Mouse (Mus musculus) small intestine, adult 2 months (tissue): ENCODE measurements around the gene Vps45. TPM values are rescaled to one million over a fixed set of nuclear protein-coding genes. Genes with fewer than 3 reads are reported as not detected.

Experiments
- H3K27ac ChIP-seq: fragments of 200-500 bp; 2 replicates; pipeline ENCODE4 v1.5.1; 2012; ENCODE audit warnings: low read depth, low read length, control low read depth, inconsistent platforms; ENCODE audit not compliant: insufficient read depth
- H3K27me3 ChIP-seq: fragments of 200-500 bp; 2 replicates; pipeline ENCODE4 v1.6.1; 2012; ENCODE audit warnings: mild to moderate bottlenecking, moderate library complexity, low read length, inconsistent platforms; ENCODE audit not compliant: control insufficient read depth, insufficient read depth
- H3K36me3 ChIP-seq: fragments of 200-500 bp; 2 replicates; pipeline ENCODE4 v1.6.1; 2012; ENCODE audit warnings: mild to moderate bottlenecking, low read length, control low read depth, inconsistent platforms; ENCODE audit not compliant: control insufficient read depth, insufficient read depth
- H3K4me1 ChIP-seq: fragments of 200-500 bp; 2 replicates; pipeline ENCODE4 v1.6.1; 2012; ENCODE audit warnings: low read length, inconsistent platforms, mixed read lengths; ENCODE audit not compliant: control insufficient read depth, insufficient read depth, insufficient read length
- H3K4me3 ChIP-seq: fragments of 200-500 bp; 2 replicates; pipeline ENCODE4 v1.5.1; 2012; ENCODE audit warnings: low read depth, mild to moderate bottlenecking, control low read depth, inconsistent platforms, low read length, moderate library complexity
- CTCF ChIP-seq: fragments of 200-500 bp; IDR thresholded peaks from 2 replicates; pipeline ENCODE4 v1.5.1; 2012; ENCODE audit warnings: low read depth, mild to moderate bottlenecking, control low read depth, inconsistent platforms, low read length, moderate library complexity, mixed read lengths; ENCODE audit not compliant: insufficient replicate concordance, insufficient read length; ENCODE audit errors: extremely low read depth
- POLR2A ChIP-seq: fragments of 200-500 bp; IDR thresholded peaks from 2 replicates; pipeline ENCODE4 v1.6.1; 2012; ENCODE audit warnings: low read depth, mild to moderate bottlenecking, control low read depth, inconsistent platforms, low read length, moderate library complexity
- WGBS: fragments of 180-500 bp; shearing (Covaris S2); methylation state at CpG from one replicate; pipeline ENCODE4 v1.1.7; 2018; 5-methylcytosine and 5-hydroxymethylcytosine counted together
- polyA plus RNA-seq: library from polyadenylated mRNA; depleted of rRNA; stranded (reverse); fragments of >200 nt; gene quantifications from 2 replicates; pipeline ENCODE4 v1.2.3, GENCODE M21; 2012

The Vps45 gene
- polyA plus RNA-seq, 1 experiment, result 2.5 TPM

GRCm38 (mm10) chr3:96078711-96079110 is 20.4 kb upstream of the Vps45 start:
- Histone ChIP-seq H3K36me3 (no peaks in the 10 kb centered on the region), H3K27ac (no peak overlapping the region), H3K4me1 (peaks cover 7% of the 10 kb centered on the region; the same call in 1 of the 2 replicates), H3K27me3 (no peaks in the 10 kb centered on the region), H3K4me3 (no peak overlapping the region)
- no peak for TF ChIP-seq POLR2A
- TF ChIP-seq CTCF, result no peak
- 13% methylated on average over 3 of the region's 3 CpGs for WGBS

GRCm38 (mm10) chr3:96078066-96078465 is 19.8 kb upstream of the Vps45 start:
- Histone ChIP-seq H3K4me1 (peaks cover 7% of the 10 kb centered on the region; the same call in 1 of the 2 replicates), H3K27me3 (no peaks in the 10 kb centered on the region), H3K27ac (no peak overlapping the region), H3K4me3 (no peak overlapping the region), H3K36me3 (no peaks in the 10 kb centered on the region)
- 76% methylated on average over 6 of the region's 6 CpGs for WGBS
- no peak for TF ChIP-seq CTCF
- no peak for TF ChIP-seq POLR2A

GRCm38 (mm10) chr3:96072921-96073486 is 14.7 kb upstream of the Vps45 start:
- H3K4me1 ChIP-seq, result no peaks in the 10 kb centered on the region
- H3K27ac ChIP-seq, result no peak overlapping the region
- H3K36me3 ChIP-seq, result no peaks in the 10 kb centered on the region
- H3K27me3 ChIP-seq, result no peaks in the 10 kb centered on the region
- no peak overlapping the region for H3K4me3 ChIP-seq
- 74% methylated on average over 12 of the region's 12 CpGs for WGBS
- no peak for TF ChIP-seq CTCF
- no peak for TF ChIP-seq POLR2A

GRCm38 (mm10) chr3:96070241-96070640 is 12.0 kb upstream of the Vps45 start:
- Histone ChIP-seq H3K27me3 (no peaks in the 10 kb centered on the region), H3K27ac (no peak overlapping the region), H3K36me3 (no peaks in the 10 kb centered on the region), H3K4me3 (no peak overlapping the region), H3K4me1 (no peaks in the 10 kb centered on the region)
- 75% methylated on average over 4 of the region's 4 CpGs for WGBS
- TF ChIP-seq POLR2A (no peak), CTCF (no peak)

GRCm38 (mm10) chr3:96069542-96069941 is 11.3 kb upstream of the Vps45 start:
- Histone ChIP-seq H3K4me1 (no peaks in the 10 kb centered on the region), H3K27ac (no peak overlapping the region), H3K36me3 (no peaks in the 10 kb centered on the region), H3K4me3 (no peak overlapping the region), H3K27me3 (no peaks in the 10 kb centered on the region)
- 13% methylated on average over 1 of the region's 1 CpGs for WGBS
- no peak for TF ChIP-seq CTCF
- TF ChIP-seq POLR2A, result no peak

- 92% methylated on average over 6 of the region's 6 CpGs for WGBS
- TF ChIP-seq POLR2A, result no peak
- TF ChIP-seq CTCF, result no peak
- no peaks in the 10 kb centered on the region for H3K4me1 ChIP-seq
- H3K27ac ChIP-seq, result no peak overlapping the region
- no peaks in the 10 kb centered on the region for H3K27me3 ChIP-seq
- H3K36me3 ChIP-seq, result no peaks in the 10 kb centered on the region
- no peak overlapping the region for H3K4me3 ChIP-seq
Observed at GRCm38 (mm10) chr3:96069046-96069445, 10.8 kb upstream of the Vps45 start.

GRCm38 (mm10) chr3:96066741-96067140 is 8.5 kb upstream of the Vps45 start:
- 76% methylated on average over 5 of the region's 5 CpGs for WGBS

More at GRCm38 (mm10) chr3:96066741-96067140, 8.5 kb upstream of the Vps45 start:
- TF ChIP-seq POLR2A, result no peak
- TF ChIP-seq CTCF, result no peak
- H3K4me3 ChIP-seq, result no peak overlapping the region
- no peak overlapping the region for H3K27ac ChIP-seq
- no peaks in the 10 kb centered on the region for H3K27me3 ChIP-seq
- H3K4me1 ChIP-seq, result no peaks in the 10 kb centered on the region
- no peaks in the 10 kb centered on the region for H3K36me3 ChIP-seq
